8 mouse cellular contexts compared by ENCODE assay signal in the genomic region with DNA sequence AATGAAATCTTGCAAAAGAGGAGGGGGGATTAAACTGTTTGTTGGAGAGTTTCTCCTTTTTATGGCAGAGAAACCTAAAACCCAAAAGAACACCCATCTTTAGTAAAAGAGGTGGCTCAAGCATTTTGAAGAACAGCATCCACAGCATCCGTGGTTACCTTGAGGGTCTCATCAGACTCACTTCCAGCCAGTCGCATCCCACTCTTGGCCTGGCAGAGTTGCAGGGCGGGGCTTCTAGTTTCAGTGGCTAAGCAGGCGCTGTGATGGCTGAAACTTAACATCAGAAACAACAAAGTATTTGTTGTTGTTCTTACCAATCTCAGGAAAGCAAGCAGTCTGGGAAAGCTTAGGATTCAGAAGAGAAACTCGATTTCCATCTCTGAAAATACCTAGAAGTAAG. TPM values are rescaled to one million over a fixed set of nuclear protein-coding genes. Genes with fewer than 3 reads are reported as not detected.
DNase-seq lines count a peak whose midpoint lies in the region; ATAC-seq and TF ChIP-seq lines count a peak whose summit lies in the region.

No protein-coding gene starts in this region.

- no peak for TF ChIP-seq EP300 in stomach, postnatal 0 days (optimal IDR thresholded peaks at IDR 0.05)

- H3K4me3 ChIP-seq in gastrocnemius, adult 2 months: peak overlapping the region; percentile 100
- peak overlapping the region; percentile 97 for H3K4me3 ChIP-seq in limb, embryonic 14.5 days (replicated peaks; ENCODE audit: low read length)
- H3K4me3 ChIP-seq in stomach, postnatal 0 days (ENCODE audit: low read depth, low read length): peak overlapping the region; percentile 97

- DNase-seq in gastrocnemius, adult 2 months: no peak
- DNase-seq in gastrocnemius, postnatal 36 days: no peak
- DNase-seq in thymus, postnatal 14 days: peak; percentile 25
- no peak for DNase-seq in thymus, postnatal 36 days
- DNase-seq in limb, embryonic 14.5 days (ENCODE audit: low spot score): no peak
- DNase-seq in stomach, postnatal 0 days (ENCODE audit: low spot score): no peak
- no peak for DNase-seq in gastrocnemius, postnatal 14 days
- no peak for DNase-seq in adrenal gland, postnatal 4 days (ENCODE audit: low spot score in 2 of 2)

- peaks cover 40% of the 10 kb centered on the region for H3K4me1 ChIP-seq in limb, embryonic 14.5 days (ENCODE audit: control insufficient read depth, insufficient read depth, low read length)
- H3K4me1 ChIP-seq in stomach, postnatal 0 days (replicated peaks; ENCODE audit: control insufficient read depth, insufficient read depth): peaks cover 5% of the 10 kb centered on the region; the same call in 1 of the 2 replicates

- H3K27me3 ChIP-seq in limb, embryonic 14.5 days (ENCODE audit: control insufficient read depth, insufficient read depth, low read length): peaks cover 7% of the 10 kb centered on the region; the same call in 1 of the 2 replicates
- H3K27me3 ChIP-seq in stomach, postnatal 0 days (ENCODE audit: control insufficient read depth, insufficient read depth, low read length): no peaks in the 10 kb centered on the region

- peak overlapping the region; percentile 100 for H3K27ac ChIP-seq in gastrocnemius, adult 2 months
- H3K27ac ChIP-seq in limb, embryonic 14.5 days (replicated peaks; ENCODE audit: low read depth, low read length): no peak overlapping the region
- no peak overlapping the region for H3K27ac ChIP-seq in stomach, postnatal 0 days (replicated peaks)

- no peak overlapping the region for H3K9ac ChIP-seq in limb, embryonic 14.5 days (ENCODE audit: low read depth, low read length, severe bottlenecking)
- no peak overlapping the region; the same call in 1 of the 2 replicates for H3K9ac ChIP-seq in stomach, postnatal 0 days (ENCODE audit: low read length)

- H3K4me2 ChIP-seq in limb, embryonic 14.5 days (replicated peaks; ENCODE audit: low read depth, low read length, severe bottlenecking): peak overlapping the region; percentile 78
- H3K4me2 ChIP-seq in stomach, postnatal 0 days (replicated peaks; ENCODE audit: low read depth): peak overlapping the region; percentile 92

- 19% methylated on average over 5 of the region's 5 CpGs for WGBS in limb, embryonic 14.5 days
- 30% methylated on average over 5 of the region's 5 CpGs for WGBS in stomach, postnatal 0 days

- no peak for TF ChIP-seq CTCF in gastrocnemius, adult 2 months (IDR thresholded peaks at IDR 0.05)
- no peak for TF ChIP-seq CTCF in stomach, postnatal 0 days (IDR thresholded peaks at IDR 0.05; ENCODE audit: low read depth)

- intact Hi-C loops in gastrocnemius, adult 2 months (cut with DNase I): loop anchor here (2.0 to 10.0 kb wide), 3 partner anchors 97 to 680 kb away; a partner anchor contains a TSS
- intact Hi-C loops in gastrocnemius, postnatal 36 days (cut with DNase I): no loop called here
- intact Hi-C loops in gastrocnemius, postnatal 14 days (cut with DNase I; ENCODE audit: low total_unique reads): loop anchor here (10.0 kb wide), 2 partner anchors 50 to 100 kb away; no protein-coding TSS in a partner anchor

- TF ChIP-seq POLR2A in limb, embryonic 14.5 days (IDR thresholded peaks at IDR 0.05; ENCODE audit: borderline replicate concordance, extremely low read depth, insufficient read depth, insufficient read length): no peak

- no peak for ATAC-seq in limb, embryonic 14.5 days (ENCODE audit: low FRiP score, low read depth)
- ATAC-seq in stomach, postnatal 0 days (ENCODE audit: low FRiP score, low TSS enrichment): no peak

- no peaks in the 10 kb centered on the region for H3K36me3 ChIP-seq in limb, embryonic 14.5 days (ENCODE audit: control insufficient read depth, insufficient read depth, low read length)
- H3K36me3 ChIP-seq in stomach, postnatal 0 days (ENCODE audit: control insufficient read depth, insufficient read depth, low read length): no peaks in the 10 kb centered on the region

- no peaks in the 10 kb centered on the region for H3K9me3 ChIP-seq in limb, embryonic 14.5 days (ENCODE audit: control insufficient read depth, low read length)
- H3K9me3 ChIP-seq in stomach, postnatal 0 days (ENCODE audit: control insufficient read depth, low read length): no peaks in the 10 kb centered on the region

RNA-seq across cellular contexts. Expression of a gene that starts 0.8 kb away (rescaled TPM):
- 10 to 100 TPM; 80.1 to 81.1 TPM for total RNA-seq in gastrocnemius, adult 2 months (2021)
- total RNA-seq in gastrocnemius, postnatal 36 days (2021): 10 to 100 TPM; 56.5 to 60.1 TPM
- 157 and 167 TPM in 2 replicates for polyA plus RNA-seq in limb, embryonic 14.5 days (2012; rRNA removed)
- 128 and 129 TPM in 2 replicates for polyA plus RNA-seq in limb, embryonic 14.5 days (2014; fragmentation: Nextera tagmentation; extraction: Ambion mirVana)
- 132 and 138 TPM in 2 replicates for polyA plus RNA-seq in stomach, postnatal 0 days (2015; fragmentation: Nextera tagmentation; extraction: Ambion mirVana)
- 10 to 100 TPM; 54.3 to 64.5 TPM for total RNA-seq in gastrocnemius, postnatal 14 days (2021)
- total RNA-seq in adrenal gland, postnatal 4 days (2021): 100 to 1,000 TPM; 675 to 838 TPM

Comparison
In these comparisons a context has a peak if more than half of its experiments do, and no peak if none do; other contexts are left out.
1. RNA of a gene that starts 0.8 kb away (total RNA-seq): 675 to 838 TPM in adrenal gland, postnatal 4 days; 80.1 to 81.1 TPM in gastrocnemius, adult 2 months, 54.3 to 64.5 TPM in gastrocnemius, postnatal 14 days and 56.5 to 60.1 TPM in gastrocnemius, postnatal 36 days; every median in the first group is over 4 times any median in the second.
2. Peak in every context shown above with its lines, with median percentiles within 50 percentile points of each other: H3K4me3 ChIP-seq.